Mouse (Mus musculus): ENCODE results near the gene Hbp1. TPM values are rescaled to one million over a fixed set of nuclear protein-coding genes. Genes with fewer than 3 reads are reported as not detected.
A peak's percentile ranks its signal among the peaks of the same experiment; 100 is the strongest.

Hbp1 gene
- total RNA-seq, 2 experiments from 2014 or later = 63.6 to 125 TPM

GRCm38 (mm10) chr12:31907436-31907835 lies 42.9 kb downstream of the Hbp1 start:
- no peak for DNase-seq

GRCm38 (mm10) chr12:31905696-31906551 lies 44.4 kb downstream of the Hbp1 start:
- DNase-seq = no peak

DNA sequence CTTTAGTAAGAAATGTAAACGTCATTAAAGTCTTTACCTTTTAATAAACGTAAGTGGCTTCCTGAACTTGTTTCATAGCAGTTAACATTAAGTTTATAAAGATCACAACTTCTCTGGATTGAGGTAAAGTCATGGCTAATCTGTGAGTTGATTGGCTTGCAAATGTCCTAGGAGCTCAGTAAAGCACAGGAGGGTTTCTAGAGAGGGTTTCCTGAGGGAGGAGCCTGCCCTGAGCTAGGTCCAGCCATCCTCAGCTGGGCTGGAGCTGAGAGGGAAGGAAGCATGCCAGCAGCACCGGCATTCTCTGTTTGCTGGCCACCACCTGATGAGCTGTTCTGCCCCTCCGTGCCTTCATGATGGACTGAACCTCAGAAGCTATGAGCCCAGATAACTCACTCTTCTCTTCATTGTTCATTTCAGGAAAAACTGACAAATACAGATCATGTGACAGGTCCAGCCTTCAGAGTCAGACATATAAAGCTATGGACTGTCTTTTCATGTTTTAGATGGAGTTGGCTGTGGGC lies 49.9 kb downstream of the Hbp1 start:
- DNase-seq = no peak

DNA sequence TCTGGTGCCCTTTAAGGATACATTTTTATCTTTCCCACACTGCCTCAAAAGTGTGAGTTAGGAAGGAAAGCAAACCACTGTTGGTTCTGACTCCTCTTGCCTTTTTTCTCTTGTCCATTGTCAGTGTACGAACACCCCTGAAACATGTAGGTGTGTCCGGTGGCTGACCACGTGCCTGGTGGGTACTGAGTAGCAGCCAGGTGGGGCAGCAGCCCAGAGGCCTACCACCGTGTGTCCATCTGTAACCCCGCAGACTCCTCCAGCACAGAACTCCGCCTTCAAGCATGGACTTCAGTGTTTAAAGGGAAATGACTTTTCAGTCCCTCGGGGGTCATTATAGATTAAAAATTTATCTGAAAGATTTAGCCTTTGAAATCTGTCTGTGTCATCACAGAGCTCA lies 52.9 kb downstream of the Hbp1 start:
- DNase-seq = no peak

- no peak for DNase-seq
These were observed 53.3 kb downstream of the Hbp1 start for GRCm38 (mm10) chr12:31896986-31897385.

DNA sequence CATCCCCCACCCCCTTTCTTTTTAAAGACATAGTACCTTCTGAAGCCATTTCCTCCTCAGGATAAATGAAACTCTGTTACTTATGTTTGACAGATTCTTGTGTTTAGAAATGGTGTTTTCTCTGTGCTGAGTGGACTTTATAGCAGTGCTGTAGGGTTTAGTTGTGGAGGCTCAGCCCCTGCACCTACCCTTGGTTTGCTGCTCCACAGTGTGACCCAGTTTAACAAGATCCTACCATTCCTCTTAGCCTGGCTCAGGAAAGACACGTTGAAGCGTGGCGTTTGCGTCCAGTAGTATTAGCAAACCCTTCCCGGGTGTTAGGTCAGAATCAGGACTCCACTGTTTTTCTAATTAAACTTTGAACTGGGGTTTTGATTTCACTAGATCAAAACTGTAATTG lies 54.0 kb downstream of the Hbp1 start:
- DNase-seq = no peak

- peak; percentile 18 to 25 for DNase-seq
These were observed 54.4 kb downstream of the Hbp1 start for GRCm38 (mm10) chr12:31895888-31896287.

DNA sequence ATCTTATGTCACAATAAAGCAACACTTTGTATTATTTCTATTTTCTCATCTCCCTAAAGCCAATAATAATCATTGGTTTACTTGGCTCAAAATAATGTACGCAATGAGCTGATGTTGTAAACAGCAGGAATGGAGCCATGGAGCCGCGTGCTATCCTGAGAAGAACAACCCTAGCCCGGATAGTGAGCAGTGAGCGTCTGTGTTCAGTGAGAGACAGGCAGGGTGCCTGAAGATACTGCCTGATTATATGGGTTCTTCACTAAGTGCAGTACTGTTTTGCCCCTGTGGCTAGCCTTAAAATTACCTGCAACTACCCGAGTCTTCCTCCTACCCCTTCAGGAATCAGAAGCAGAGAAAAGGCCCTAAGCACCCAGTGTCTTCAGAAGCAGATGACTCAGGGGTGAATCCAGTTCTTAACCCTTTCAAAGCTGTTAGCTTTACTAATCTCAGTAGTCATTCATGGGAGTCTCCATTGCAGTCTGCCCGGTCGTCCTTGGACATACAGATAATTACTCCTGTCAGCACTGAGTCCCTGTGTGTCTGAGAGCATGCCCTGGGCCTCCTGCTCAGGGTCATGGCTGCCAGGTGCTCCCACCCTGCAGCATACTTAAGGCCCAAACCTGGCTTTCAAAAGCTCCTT lies 55.1 kb downstream of the Hbp1 start:
- no peak for DNase-seq

- DNase-seq = no peak
These were observed 57.6 kb downstream of the Hbp1 start for GRCm38 (mm10) chr12:31892771-31893170.

- DNase-seq = no peak
These were observed 58.3 kb downstream of the Hbp1 start for GRCm38 (mm10) chr12:31892079-31892478.

DNA sequence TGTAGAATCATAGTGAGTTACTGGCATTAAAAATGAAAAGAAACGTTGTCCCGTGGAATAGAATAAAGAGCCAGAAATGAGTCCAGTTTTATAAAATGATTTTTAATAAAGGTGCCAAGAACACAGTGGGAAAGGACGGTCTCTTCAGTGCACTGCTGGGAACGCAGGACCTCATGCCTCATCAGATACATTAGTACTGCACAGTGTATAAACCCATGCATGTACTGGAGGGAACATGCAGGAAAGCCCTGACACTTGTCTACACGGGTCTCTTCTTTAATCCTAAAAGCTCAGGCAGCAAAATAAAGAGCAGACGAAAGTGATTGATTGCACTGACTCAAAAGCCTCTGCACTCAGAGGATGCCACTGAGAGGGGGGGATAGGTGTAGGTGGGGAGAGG lies 59.6 kb downstream of the Hbp1 start:
- no peak for DNase-seq

DNA sequence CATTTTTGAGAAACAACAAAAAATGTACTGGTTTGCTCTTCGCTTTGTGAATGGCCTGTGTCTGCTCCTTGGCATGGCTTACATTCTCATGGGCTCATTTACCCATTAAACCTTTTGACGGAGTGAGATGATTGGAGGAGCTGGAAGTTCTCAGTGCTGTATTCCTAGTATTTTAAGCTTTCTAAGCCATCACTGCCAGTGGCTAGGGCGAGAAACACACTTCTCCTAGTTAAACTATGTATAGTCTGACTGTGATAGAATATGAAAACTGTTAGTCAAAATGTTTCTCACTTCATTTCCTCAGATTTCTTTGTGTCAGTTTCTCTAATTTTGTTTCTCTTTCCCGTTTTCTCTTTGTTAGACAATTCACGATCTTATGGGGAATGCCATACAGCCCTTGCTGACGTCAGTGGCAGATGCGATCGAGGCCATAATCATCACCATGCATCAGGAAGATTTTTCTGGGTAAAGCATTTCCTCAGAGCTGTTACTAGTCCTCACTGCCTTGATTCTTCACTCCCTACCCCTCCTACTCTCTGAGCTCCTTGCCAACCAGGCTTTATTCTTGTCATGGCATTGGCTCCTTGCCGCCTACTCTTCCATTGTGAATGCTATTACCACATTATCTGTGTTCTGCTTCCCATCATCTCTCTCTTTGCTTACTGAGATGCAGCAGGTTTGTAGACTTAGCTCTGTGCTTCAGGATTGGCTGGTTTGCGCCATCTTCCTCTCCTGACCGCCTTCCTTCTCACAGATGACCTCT lies 64.3 kb downstream of the Hbp1 start:
- DNase-seq = no peak

DNA sequence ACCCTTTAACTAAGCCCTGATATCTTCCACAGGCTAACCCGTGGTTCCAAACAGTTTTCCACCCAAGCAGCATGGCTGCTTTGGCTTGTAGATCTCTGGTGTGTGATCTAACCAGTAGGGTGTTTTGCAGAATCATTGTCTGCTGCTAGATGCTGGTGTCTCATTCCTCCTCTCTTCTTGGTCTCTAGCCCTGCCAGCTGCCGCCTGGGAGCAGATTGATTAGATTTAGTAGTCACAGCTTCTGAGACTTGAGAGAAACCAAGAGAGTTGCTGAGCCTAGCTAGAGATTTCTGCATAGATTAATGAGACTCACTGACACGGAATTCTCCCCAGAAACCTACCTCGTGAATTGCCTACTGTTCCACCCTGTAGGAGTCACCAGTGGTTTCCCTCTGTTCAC lies 65.3 kb downstream of the Hbp1 start:
- DNase-seq = no peak

GRCm38 (mm10) chr12:31884365-31884764 lies 66.0 kb downstream of the Hbp1 start:
- no peak for DNase-seq

- peak in 1 of 2 experiments; percentile 10 for DNase-seq
These were observed 67.6 kb downstream of the Hbp1 start for GRCm38 (mm10) chr12:31882736-31883135.

- no peak for DNase-seq
These were observed 73.6 kb downstream of the Hbp1 start for GRCm38 (mm10) chr12:31876775-31877174.

Other genes with a start within 250 kb of the Hbp1 start
- 1 to 10 TPM; 5.0 to 6.4 TPM for gene Gpr22, start 236.6 kb downstream of the Hbp1 start, total RNA-seq (2021)
- 100 to 1,000 TPM; 417 to 626 TPM for gene Prkar2b, start 110.8 kb upstream of the Hbp1 start, total RNA-seq (2021)